In genomic region chr12:56519738-56520191, GRCm38 (mm10) we compare ENCODE assay signal across 12 mouse cellular contexts. TPM values are rescaled to one million over a fixed set of nuclear protein-coding genes. Genes with fewer than 3 reads are reported as not detected.
DNase-seq lines count a peak whose midpoint lies in the region; ATAC-seq lines count a peak whose summit lies in the region.
"Had no signal": no experiment of that assay in that cellular context is flagged by ENCODE, and none has a peak within 500 bp of the region (broad histone marks: within the 10 kb centered on the region; RNA-seq: fewer than 3 reads in every experiment).

No protein-coding gene starts in this region.

- no peak for DNase-seq in liver, embryonic 11.5 days (ENCODE audit: low spot score)
- no peak for DNase-seq in liver
- no peak for DNase-seq in embryonic facial prominence, embryonic 14.5 days (ENCODE audit: low spot score)
- DNase-seq in gastrocnemius, postnatal 25 days = no peak
- no peak for DNase-seq in thymus, adult 18-20 months
- DNase-seq: layer of hippocampus, postnatal 36 days had no signal

- H3K4me1 ChIP-seq in liver, embryonic 11.5 days (replicated peaks; ENCODE audit: control insufficient read depth, insufficient read depth, low read length) = no peaks in the 10 kb centered on the region
- no peaks in the 10 kb centered on the region; the same call in 1 of the 2 replicates for H3K4me1 ChIP-seq in embryonic facial prominence, embryonic 14.5 days (ENCODE audit: control insufficient read depth, insufficient read depth, low read length)
- no peaks in the 10 kb centered on the region for H3K4me1 ChIP-seq in hindbrain, embryonic 15.5 days (replicated peaks)
- H3K4me1 ChIP-seq in midbrain, embryonic 13.5 days (replicated peaks) = peaks cover 13% of the 10 kb centered on the region

- peaks cover 73% of the 10 kb centered on the region for H3K27me3 ChIP-seq in liver, embryonic 11.5 days (replicated peaks; ENCODE audit: control insufficient read depth, insufficient read depth, low read length)
- H3K27me3 ChIP-seq in embryonic facial prominence, embryonic 14.5 days (replicated peaks; ENCODE audit: control insufficient read depth, insufficient read depth, low read length) = peaks cover 86% of the 10 kb centered on the region
- H3K27me3 ChIP-seq in hindbrain, embryonic 15.5 days = peaks cover 83% of the 10 kb centered on the region
- H3K27me3 ChIP-seq in midbrain, embryonic 13.5 days = peaks cover 93% of the 10 kb centered on the region

- H3K9ac ChIP-seq in liver, embryonic 11.5 days (ENCODE audit: low read depth, low read length) = no peak overlapping the region
- H3K9ac ChIP-seq in embryonic facial prominence, embryonic 14.5 days (ENCODE audit: low read depth, low read length) = no peak overlapping the region
- no peak overlapping the region for H3K9ac ChIP-seq in hindbrain, embryonic 15.5 days
- H3K9ac ChIP-seq in midbrain, embryonic 13.5 days (replicated peaks) = no peak overlapping the region
- H3K9ac ChIP-seq: stomach, embryonic 15.5 days had no signal

- no peak overlapping the region for H3K27ac ChIP-seq in liver, embryonic 11.5 days (ENCODE audit: low read depth, low read length)
- H3K27ac ChIP-seq in embryonic facial prominence, embryonic 14.5 days (replicated peaks; ENCODE audit: low read depth, low read length) = no peak overlapping the region
- H3K27ac ChIP-seq in hindbrain, embryonic 15.5 days (replicated peaks) = no peak overlapping the region
- 0 out of 2 replicates have a peak overlapping the region, but pooled peaks have one; percentile 7 for H3K27ac ChIP-seq in midbrain, embryonic 13.5 days
- H3K27ac ChIP-seq: stomach, embryonic 15.5 days had no signal

- no peak overlapping the region for H3K4me3 ChIP-seq in liver, embryonic 11.5 days (ENCODE audit: low read depth, low read length)
- peak overlapping the region; percentile 14; the same call in 1 of the 2 replicates for H3K4me3 ChIP-seq in embryonic facial prominence, embryonic 14.5 days (ENCODE audit: low read depth, low read length)
- no peak overlapping the region for H3K4me3 ChIP-seq in hindbrain, embryonic 15.5 days
- peak overlapping the region; percentile 22 for H3K4me3 ChIP-seq in midbrain, embryonic 13.5 days (replicated peaks)
- H3K4me3 ChIP-seq: stomach, embryonic 15.5 days had no signal

- no peak for ATAC-seq in liver, embryonic 11.5 days (replicated peaks; ENCODE audit: low FRiP score)
- ATAC-seq in embryonic facial prominence, embryonic 14.5 days (ENCODE audit: low read depth) = 0 out of 2 replicates have a peak, but pooled peaks have one; percentile 33
- 0 out of 2 replicates have a peak, but pooled peaks have one; percentile 8 for ATAC-seq in hindbrain, embryonic 15.5 days (ENCODE audit: low FRiP score, low read depth)
- ATAC-seq in midbrain, embryonic 13.5 days = peak; percentile 44; the same call in 1 of the 2 replicates
- no peak; the same call in 1 of the 2 replicates for ATAC-seq in megakaryocyte progenitor cell, adult 5-6 weeks (replicated peaks; ENCODE audit: poor library complexity)
- ATAC-seq: Patski had no signal

- WGBS in liver, embryonic 11.5 days = 2% methylated on average over 30 of the region's 30 CpGs
- WGBS in embryonic facial prominence, embryonic 14.5 days = under 1% methylated on average over 29 of the region's 30 CpGs
- under 1% methylated on average over 30 of the region's 30 CpGs for WGBS in hindbrain, embryonic 15.5 days
- under 1% methylated on average over 30 of the region's 30 CpGs for WGBS in midbrain, embryonic 13.5 days

- 0 out of 2 replicates have a peak overlapping the region, but pooled peaks have one; percentile 12 for H3K4me2 ChIP-seq in liver, embryonic 11.5 days
- H3K4me2 ChIP-seq in embryonic facial prominence, embryonic 14.5 days (ENCODE audit: low read depth, low read length) = no peak overlapping the region
- H3K4me2 ChIP-seq in hindbrain, embryonic 15.5 days = no peak overlapping the region
- peak overlapping the region; percentile 41 for H3K4me2 ChIP-seq in midbrain, embryonic 13.5 days (replicated peaks)
- H3K4me2 ChIP-seq: stomach, embryonic 15.5 days had no signal

- H3K9me3 ChIP-seq in liver, embryonic 11.5 days (ENCODE audit: control insufficient read depth, low read length) = no peaks in the 10 kb centered on the region
- no peaks in the 10 kb centered on the region for H3K9me3 ChIP-seq in embryonic facial prominence, embryonic 14.5 days (ENCODE audit: control insufficient read depth, low read length)
- H3K9me3 ChIP-seq in hindbrain, embryonic 15.5 days = no peaks in the 10 kb centered on the region
- no peaks in the 10 kb centered on the region for H3K9me3 ChIP-seq in midbrain, embryonic 13.5 days
- H3K9me3 ChIP-seq: stomach, embryonic 15.5 days had no signal

- no peaks in the 10 kb centered on the region for H3K36me3 ChIP-seq in liver, embryonic 11.5 days (ENCODE audit: control insufficient read depth, insufficient read depth, low read length)
- H3K36me3 ChIP-seq in embryonic facial prominence, embryonic 14.5 days (ENCODE audit: control insufficient read depth, insufficient read depth, low read length) = no peaks in the 10 kb centered on the region
- H3K36me3 ChIP-seq in hindbrain, embryonic 15.5 days = no peaks in the 10 kb centered on the region
- no peaks in the 10 kb centered on the region for H3K36me3 ChIP-seq in midbrain, embryonic 13.5 days
- H3K36me3 ChIP-seq: stomach, embryonic 15.5 days had no signal

RNA-seq across cellular contexts. Expression of gene Nkx2-1, which starts 16.9 kb away (rescaled TPM):
- polyA plus RNA-seq in liver, embryonic 11.5 days (2014; fragmentation: Nextera tagmentation; extraction: Ambion mirVana) = 0.10 TPM in 1 of 2 replicates, not detected in the other
- polyA plus RNA-seq in embryonic facial prominence, embryonic 14.5 days (2014; fragmentation: Nextera tagmentation; extraction: Ambion mirVana) = 0.73 and 0.99 TPM in 2 replicates
- polyA plus RNA-seq in hindbrain, embryonic 15.5 days (2015; fragmentation: Nextera tagmentation; extraction: Ambion mirVana) = 0.06 TPM in 1 of 2 replicates, not detected in the other
- 6.2 and 9.2 TPM in 2 replicates for polyA plus RNA-seq in midbrain, embryonic 13.5 days (2015; fragmentation: Nextera tagmentation; extraction: Ambion mirVana)
- total RNA-seq in gastrocnemius, postnatal 25 days (2021) = not detected
- total RNA-seq in megakaryocyte progenitor cell, adult 5-6 weeks (2015) = not detected in 2 replicates
- total RNA-seq in megakaryocyte progenitor cell, adult 5-6 weeks (2017) = not detected in 2 replicates
- total RNA-seq: hematopoietic stem cell, adult 5-6 weeks had no signal
- polyA plus RNA-seq: Patski had no signal

Comparison
In these comparisons a context has a peak if more than half of its experiments do, and no peak if none do; other contexts are left out.
1. ATAC-seq: peak in embryonic facial prominence, embryonic 14.5 days (single experiment), hindbrain, embryonic 15.5 days (single experiment) and midbrain, embryonic 13.5 days (single experiment); none in liver, embryonic 11.5 days (single experiment) and megakaryocyte progenitor cell, adult 5-6 weeks (single experiment).
2. H3K4me2 ChIP-seq: peak in liver, embryonic 11.5 days (single experiment) and midbrain, embryonic 13.5 days (single experiment); none in embryonic facial prominence, embryonic 14.5 days (single experiment) and hindbrain, embryonic 15.5 days (single experiment).
3. H3K4me3 ChIP-seq: peak in embryonic facial prominence, embryonic 14.5 days (single experiment) and midbrain, embryonic 13.5 days (single experiment); none in liver, embryonic 11.5 days (single experiment) and hindbrain, embryonic 15.5 days (single experiment).